Comparison of ENCODE assay signal across 19 mouse cellular contexts in genomic region chr8:95802231-95802630, GRCm38 (mm10).
"Had no signal": no experiment of that assay in that cellular context is flagged by ENCODE, and none has a peak within 500 bp of the region (broad histone marks: within the 10 kb centered on the region; RNA-seq: fewer than 3 reads in every experiment).

No protein-coding gene starts in this region.

- H3K27ac ChIP-seq: lung, embryonic 15.5 days; macrophage; midbrain, embryonic 12.5 days; neural tube, embryonic 12.5 days had no signal

- ATAC-seq: liver, postnatal 0 days; lung, postnatal 0 days; midbrain, embryonic 16.5 days had no signal

- H3K9me3 ChIP-seq: lung, embryonic 15.5 days; megakaryocyte, embryonic 14.5 days; midbrain, embryonic 12.5 days; neural tube, embryonic 12.5 days had no signal

- DNase-seq: liver, postnatal 0 days; lung, adult 2 months; lung, postnatal 14 days; lung, postnatal 36 days; midbrain, embryonic 14.5 days; right cerebral cortex, adult 18-20 months; right cerebral cortex, postnatal 25 days; right cerebral cortex, postnatal 4 days; spleen, adult 18-20 months; thymus, adult 18-20 months; thymus, postnatal 14 days; thymus, postnatal 36 days had no signal

- H3K9ac ChIP-seq: liver, postnatal 0 days; lung, embryonic 15.5 days; midbrain, embryonic 12.5 days; neural tube, embryonic 12.5 days had no signal

- H3K4me3 ChIP-seq: lung, embryonic 15.5 days; midbrain, embryonic 12.5 days; neural tube, embryonic 12.5 days had no signal

- H3K4me2 ChIP-seq: lung, embryonic 15.5 days; midbrain, embryonic 12.5 days; neural tube, embryonic 12.5 days had no signal

- H3K27me3 ChIP-seq: lung, embryonic 15.5 days; megakaryocyte, embryonic 14.5 days; midbrain, embryonic 12.5 days; neural tube, embryonic 12.5 days had no signal
